Mouse (Mus musculus) kidney, adult 2 months (tissue): ENCODE measurements around the gene Pla2g2e.

ENCODE experiments used
- CTCF ChIP-seq: fragments of 200-500 bp; conservative IDR thresholded peaks from 2 replicates; pipeline ENCODE4 v1.5.1; 2011; ENCODE audit warnings: low read depth, mild to moderate bottlenecking, control low read depth, low read length, moderate library complexity, mixed read lengths; ENCODE audit not compliant: insufficient read depth, insufficient read length
- POLR2A ChIP-seq: fragments of 200-500 bp; IDR thresholded peaks from one replicate; pipeline ENCODE4 v1.6.1; 2011; ENCODE audit warnings: low read depth, low read length, control low read depth

GRCm38 (mm10) chr4:138913797-138914196 is 36.1 kb downstream of the Pla2g2e start, which contains the start of gene Otud3:
- TF ChIP-seq CTCF: peak; percentile 85
- TF ChIP-seq POLR2A: peak; percentile 58
